Mouse (Mus musculus): Measurements from ENCODE around the gene Nrcam. TPM values are rescaled to one million over a fixed set of nuclear protein-coding genes. Genes with fewer than 3 reads are reported as not detected.

Nrcam gene
- polyA plus RNA-seq, 1 experiment from 2014 or later = 1.1 TPM

DNA sequence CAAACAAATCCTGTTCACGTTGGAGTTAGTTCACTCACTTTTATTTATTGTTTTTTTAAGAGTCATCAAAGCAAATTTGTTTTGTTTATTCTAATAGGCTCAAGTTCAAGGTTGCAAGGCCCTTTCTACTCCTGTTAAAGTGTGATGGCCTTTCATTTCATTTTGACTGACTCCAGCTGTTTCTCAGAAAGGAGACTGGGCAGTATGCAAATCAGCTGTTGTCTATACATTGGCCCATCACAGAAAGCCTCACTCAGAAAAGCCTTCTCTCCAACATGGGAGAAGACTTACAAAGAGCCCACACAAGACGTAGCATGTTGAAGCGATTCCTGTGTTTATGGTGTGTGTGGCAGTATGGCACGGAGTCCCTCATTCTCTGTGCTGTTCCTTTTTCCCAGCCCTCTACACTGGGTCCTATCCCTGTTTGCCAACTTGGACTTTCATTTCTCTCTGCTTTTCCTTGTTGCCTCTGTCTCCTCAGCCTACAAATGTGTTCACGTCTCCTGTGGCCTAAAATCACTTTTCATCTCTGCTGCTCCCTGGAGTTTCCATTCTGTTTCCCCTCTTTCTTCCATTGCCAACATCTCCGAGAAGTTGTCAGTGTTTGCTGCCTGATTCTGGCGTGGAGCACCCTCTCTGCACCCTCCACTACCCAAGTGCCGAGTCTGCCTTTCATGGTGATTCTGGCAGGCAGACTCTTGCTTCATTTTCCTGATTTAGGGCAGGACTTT is 49.9 kb downstream of the Nrcam start:
- H3K4me2 ChIP-seq (replicated peaks; ENCODE audit: low read depth) = no peak overlapping the region
- WGBS = 78% methylated on average over 8 of the region's 8 CpGs
- H3K27me3 ChIP-seq (replicated peaks; ENCODE audit: control insufficient read depth, insufficient read depth, low read length) = no peaks in the 10 kb centered on the region
- ATAC-seq = no peak
- TF ChIP-seq CTCF (IDR thresholded peaks at IDR 0.05; ENCODE audit: low read depth) = no peak
- H3K4me3 ChIP-seq (ENCODE audit: low read depth, low read length) = no peak overlapping the region
- no peaks in the 10 kb centered on the region for H3K9me3 ChIP-seq (ENCODE audit: control insufficient read depth)
- no peak overlapping the region for H3K27ac ChIP-seq (ENCODE audit: low read depth, low read length)
- no peaks in the 10 kb centered on the region for H3K36me3 ChIP-seq (ENCODE audit: control insufficient read depth, insufficient read depth)
- H3K4me1 ChIP-seq (replicated peaks; ENCODE audit: control insufficient read depth, insufficient read depth, low read length) = no peaks in the 10 kb centered on the region
- H3K9ac ChIP-seq (ENCODE audit: low read depth, low read length) = no peak overlapping the region

GRCm38 (mm10) chr12:44380805-44381204 is 52.1 kb downstream of the Nrcam start:
- no peak for TF ChIP-seq CTCF (IDR thresholded peaks at IDR 0.05; ENCODE audit: low read depth)
- 83% methylated on average over 4 of the region's 4 CpGs for WGBS
- ATAC-seq = no peak
- H3K27ac ChIP-seq (ENCODE audit: low read depth, low read length) = no peak overlapping the region
- H3K27me3 ChIP-seq (replicated peaks; ENCODE audit: control insufficient read depth, insufficient read depth, low read length) = no peaks in the 10 kb centered on the region
- no peaks in the 10 kb centered on the region for H3K36me3 ChIP-seq (ENCODE audit: control insufficient read depth, insufficient read depth)
- H3K4me3 ChIP-seq (ENCODE audit: low read depth, low read length) = no peak overlapping the region
- no peak overlapping the region for H3K4me2 ChIP-seq (replicated peaks; ENCODE audit: low read depth)
- no peak overlapping the region for H3K9ac ChIP-seq (ENCODE audit: low read depth, low read length)
- H3K4me1 ChIP-seq (replicated peaks; ENCODE audit: control insufficient read depth, insufficient read depth, low read length) = no peaks in the 10 kb centered on the region
- H3K9me3 ChIP-seq (ENCODE audit: control insufficient read depth) = no peaks in the 10 kb centered on the region

DNA sequence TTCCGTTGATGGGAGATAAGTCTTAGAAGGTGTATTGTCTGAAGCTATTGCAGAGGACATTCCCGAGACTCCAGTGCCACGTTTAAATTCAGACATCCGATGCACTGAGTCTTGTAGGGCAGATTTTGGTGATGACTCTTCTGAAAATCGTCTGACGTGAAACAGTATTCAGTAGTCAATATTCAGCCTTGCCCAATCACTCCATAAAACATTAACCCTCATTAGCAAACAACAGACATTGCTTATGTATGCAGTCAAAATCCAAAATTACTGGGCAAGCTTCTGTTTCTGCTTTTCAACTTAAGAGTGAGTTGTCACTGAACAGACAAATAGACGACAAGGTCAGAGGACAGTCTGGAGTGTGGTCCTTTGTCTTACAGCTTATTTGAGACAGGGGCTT is 57.7 kb downstream of the Nrcam start:
- H3K4me1 ChIP-seq (replicated peaks; ENCODE audit: control insufficient read depth, insufficient read depth, low read length) = no peaks in the 10 kb centered on the region
- no peak overlapping the region for H3K4me2 ChIP-seq (replicated peaks; ENCODE audit: low read depth)
- H3K36me3 ChIP-seq (ENCODE audit: control insufficient read depth, insufficient read depth) = no peaks in the 10 kb centered on the region
- TF ChIP-seq CTCF (IDR thresholded peaks at IDR 0.05; ENCODE audit: low read depth) = no peak
- 36% methylated on average over 7 of the region's 7 CpGs for WGBS
- no peak overlapping the region for H3K4me3 ChIP-seq (ENCODE audit: low read depth, low read length)
- no peaks in the 10 kb centered on the region for H3K9me3 ChIP-seq (ENCODE audit: control insufficient read depth)
- no peak for ATAC-seq
- no peaks in the 10 kb centered on the region for H3K27me3 ChIP-seq (replicated peaks; ENCODE audit: control insufficient read depth, insufficient read depth, low read length)
- H3K27ac ChIP-seq (ENCODE audit: low read depth, low read length) = no peak overlapping the region
- H3K9ac ChIP-seq (ENCODE audit: low read depth, low read length) = no peak overlapping the region

- H3K4me1 ChIP-seq (replicated peaks; ENCODE audit: control insufficient read depth, insufficient read depth, low read length) = no peaks in the 10 kb centered on the region
- no peaks in the 10 kb centered on the region for H3K27me3 ChIP-seq (replicated peaks; ENCODE audit: control insufficient read depth, insufficient read depth, low read length)
- H3K4me3 ChIP-seq (ENCODE audit: low read depth, low read length) = no peak overlapping the region
- WGBS = 50% methylated on average over 1 of the region's 1 CpGs
- ATAC-seq = no peak
- no peak overlapping the region for H3K4me2 ChIP-seq (replicated peaks; ENCODE audit: low read depth)
- no peak overlapping the region for H3K9ac ChIP-seq (ENCODE audit: low read depth, low read length)
- no peak overlapping the region for H3K27ac ChIP-seq (ENCODE audit: low read depth, low read length)
- no peaks in the 10 kb centered on the region for H3K36me3 ChIP-seq (ENCODE audit: control insufficient read depth, insufficient read depth)
- no peak for TF ChIP-seq CTCF (IDR thresholded peaks at IDR 0.05; ENCODE audit: low read depth)
- H3K9me3 ChIP-seq (ENCODE audit: control insufficient read depth) = no peaks in the 10 kb centered on the region
These were observed 59.5 kb downstream of the Nrcam start for GRCm38 (mm10) chr12:44388220-44388619.

DNA sequence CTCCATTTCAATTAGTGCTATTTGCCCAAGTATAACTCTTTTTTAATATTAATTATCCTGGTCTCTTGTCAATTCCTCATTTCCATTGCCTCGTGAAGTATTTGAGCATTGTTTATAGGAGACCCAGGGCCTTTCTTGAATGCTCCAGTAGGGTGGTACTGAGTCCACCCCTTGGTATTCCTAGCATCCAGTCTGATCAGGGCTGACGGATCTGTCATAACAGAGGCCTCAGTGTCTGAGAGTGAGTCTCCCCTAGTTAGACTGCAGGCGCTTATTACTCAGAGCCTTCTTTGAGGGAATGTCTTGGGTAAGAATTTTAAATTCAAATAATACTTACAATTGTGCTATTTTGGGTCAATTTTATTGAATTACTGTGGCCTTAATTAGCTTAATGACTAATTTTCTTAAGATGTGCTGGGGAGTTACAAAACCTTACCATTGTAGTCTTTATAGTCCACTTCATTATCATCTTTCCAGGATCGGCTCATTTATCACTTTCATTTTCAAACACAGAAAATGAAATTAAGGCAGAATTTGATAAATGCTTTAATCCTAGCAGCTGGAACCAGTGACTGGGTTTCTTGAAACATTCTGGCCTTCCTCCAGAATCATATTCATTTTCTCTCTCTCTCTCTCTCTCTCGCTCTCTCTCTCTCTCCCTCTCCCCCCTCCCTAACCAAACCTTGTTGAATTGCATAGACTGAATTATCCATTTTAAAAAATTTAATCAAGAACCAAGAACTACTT is 61.9 kb downstream of the Nrcam start:
- Histone ChIP-seq H3K36me3 (ENCODE audit: control insufficient read depth, insufficient read depth) (no peaks in the 10 kb centered on the region), H3K27ac (ENCODE audit: low read depth, low read length) (no peak overlapping the region), H3K27me3 (replicated peaks; ENCODE audit: control insufficient read depth, insufficient read depth, low read length) (no peaks in the 10 kb centered on the region), H3K9me3 (ENCODE audit: control insufficient read depth) (no peaks in the 10 kb centered on the region), H3K4me1 (replicated peaks; ENCODE audit: control insufficient read depth, insufficient read depth, low read length) (no peaks in the 10 kb centered on the region), H3K4me2 (replicated peaks; ENCODE audit: low read depth) (no peak overlapping the region), H3K4me3 (ENCODE audit: low read depth, low read length) (no peak overlapping the region), H3K9ac (ENCODE audit: low read depth, low read length) (no peak overlapping the region)
- TF ChIP-seq CTCF (IDR thresholded peaks at IDR 0.05; ENCODE audit: low read depth) = no peak
- no peak for ATAC-seq
- WGBS = 78% methylated on average over 5 of the region's 5 CpGs

- Histone ChIP-seq H3K27ac (ENCODE audit: low read depth, low read length) (no peak overlapping the region), H3K4me3 (ENCODE audit: low read depth, low read length) (no peak overlapping the region), H3K4me1 (replicated peaks; ENCODE audit: control insufficient read depth, insufficient read depth, low read length) (no peaks in the 10 kb centered on the region), H3K9ac (ENCODE audit: low read depth, low read length) (no peak overlapping the region), H3K27me3 (replicated peaks; ENCODE audit: control insufficient read depth, insufficient read depth, low read length) (no peaks in the 10 kb centered on the region), H3K9me3 (ENCODE audit: control insufficient read depth) (no peaks in the 10 kb centered on the region), H3K4me2 (replicated peaks; ENCODE audit: low read depth) (no peak overlapping the region), H3K36me3 (ENCODE audit: control insufficient read depth, insufficient read depth) (no peaks in the 10 kb centered on the region)
- ATAC-seq = no peak
- WGBS = 38% methylated on average over 3 of the region's 3 CpGs
- TF ChIP-seq CTCF (IDR thresholded peaks at IDR 0.05; ENCODE audit: low read depth) = no peak
These were observed 66.2 kb downstream of the Nrcam start for GRCm38 (mm10) chr12:44394901-44395300.
